Mouse (Mus musculus) intestine, embryonic 15.5 days (tissue): Measurements from ENCODE around the gene Olfr131. TPM values are rescaled to one million over a fixed set of nuclear protein-coding genes. Genes with fewer than 3 reads are reported as not detected.
"Not testable (repeated sequence)": the region's sequence is repeated elsewhere in the genome, so short reads cannot be mapped to it uniquely, and the experiment has no call there.

ENCODE experiments used
- ATAC-seq: fragments of 200-750 bp; cut with Nextera tagmentation; 2 replicates; pipeline ENCODE4 v1.8.0; 2017; ENCODE audit warnings: moderate TSS enrichment, moderate library complexity
- H3K27ac ChIP-seq: fragments of 300-500 bp; sonication (generic); 2 replicates; pipeline ENCODE4 v1.5.1; 2015; ENCODE audit warnings: mild to moderate bottlenecking, inconsistent platforms
- H3K27me3 ChIP-seq: fragments of 300-500 bp; sonication (generic); replicated peaks from 2 replicates; pipeline ENCODE4 v1.6.1; 2015; ENCODE audit warnings: inconsistent platforms
- H3K36me3 ChIP-seq: fragments of 300-500 bp; sonication (generic); 2 replicates; pipeline ENCODE4 v1.6.1; 2015; ENCODE audit warnings: inconsistent platforms
- H3K4me1 ChIP-seq: fragments of 300-500 bp; sonication (generic); replicated peaks from 2 replicates; pipeline ENCODE4 v1.6.1; 2015; ENCODE audit warnings: inconsistent platforms
- H3K4me2 ChIP-seq: fragments of 300-500 bp; sonication (generic); replicated peaks from 2 replicates; pipeline ENCODE4 v1.6.1; 2015; ENCODE audit warnings: mild to moderate bottlenecking, inconsistent platforms
- H3K4me3 ChIP-seq: fragments of 300-500 bp; sonication (generic); replicated peaks from 2 replicates; pipeline ENCODE4 v1.5.1; 2015; ENCODE audit warnings: inconsistent platforms
- H3K9ac ChIP-seq: fragments of 300-500 bp; sonication (generic); 2 replicates; pipeline ENCODE4 v1.6.1; 2015; ENCODE audit warnings: inconsistent platforms
- H3K9me3 ChIP-seq: fragments of 300-500 bp; sonication (generic); 2 replicates; pipeline ENCODE4 v1.6.1; 2016; ENCODE audit warnings: inconsistent platforms
- whole genome bisulfite sequencing: fragments of 180-500 bp; shearing (Covaris S2); methylation state at CpG from one replicate; pipeline ENCODE4 v1.1.7; 2015; 5-methylcytosine and 5-hydroxymethylcytosine counted together
- polyA plus RNA-seq: library from polyadenylated mRNA; unstranded; fragments of >200 nt; fragmentation: Nextera tagmentation; extraction: Ambion mirVana; gene quantifications from 2 replicates; pipeline ENCODE4 v1.2.1, GENCODE M21; 2015

Olfr131 gene
- polyA plus RNA-seq, result not detected in 2 replicates

DNA sequence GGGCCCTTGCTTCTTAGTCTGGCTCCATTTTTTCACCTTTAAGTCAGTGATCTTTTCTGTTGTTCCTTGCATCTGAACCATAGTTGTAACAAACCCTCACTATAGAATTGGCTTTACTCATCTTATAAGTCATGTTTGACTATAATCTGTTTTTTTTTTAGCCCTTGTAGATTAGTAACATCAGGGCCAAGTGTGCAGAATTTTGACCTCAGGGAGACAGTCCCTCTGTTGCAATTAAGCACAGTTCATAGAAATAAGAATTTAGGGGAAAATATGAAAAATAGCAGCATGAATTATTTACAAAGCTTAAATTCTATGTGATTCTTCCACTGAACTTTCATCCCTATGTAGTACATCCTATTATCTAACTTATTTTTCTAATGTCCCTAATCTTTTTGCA lies at the start of gene Olfr131:
Gene Olfr131, minus strand, starts transcription at position 101 of the 400 bp plus-strand sequence.
- H3K36me3 ChIP-seq, result no peaks in the 10 kb centered on the region
- no peak for ATAC-seq
- H3K4me1 ChIP-seq, result no peaks in the 10 kb centered on the region
- H3K4me2 ChIP-seq, result no peak within 1 kb of the TSS
- H3K27me3 ChIP-seq, result no peaks in the 10 kb centered on the region
- no peak within 1 kb of the TSS for H3K27ac ChIP-seq
- no peaks in the 10 kb centered on the region for H3K9me3 ChIP-seq
- no peak within 1 kb of the TSS for H3K4me3 ChIP-seq
- no peak within 1 kb of the TSS for H3K9ac ChIP-seq

GRCm38 (mm10) chr17:38134426-38134825 lies 45.9 kb upstream of the Olfr131 start, which contains the start of gene Olfr132:
TSS of gene Olfr132 (minus strand) at chr17:38134526.
- H3K4me2 ChIP-seq, result no peak within 1 kb of the TSS
- no peak for ATAC-seq
- WGBS, result 76% methylated on average over 1 of the region's 1 CpGs

GRCm38 (mm10) chr17:38125371-38125770 lies 36.9 kb upstream of the Olfr131 start:
- H3K36me3 ChIP-seq, H3K4me2 ChIP-seq, H3K4me3 ChIP-seq, H3K4me1 ChIP-seq, H3K27ac ChIP-seq, H3K27me3 ChIP-seq, ATAC-seq, H3K9ac ChIP-seq, H3K9me3 ChIP-seq: not testable (repeated sequence)
- WGBS, result 67% methylated on average over 3 of the region's 3 CpGs

More at GRCm38 (mm10) chr17:38134426-38134825, 45.9 kb upstream of the Olfr131 start, which contains the start of gene Olfr132:
- no peak within 1 kb of the TSS for H3K9ac ChIP-seq
- H3K4me1 ChIP-seq, result no peaks in the 10 kb centered on the region
- H3K27me3 ChIP-seq, result no peaks in the 10 kb centered on the region
- H3K27ac ChIP-seq, result no peak within 1 kb of the TSS
- no peaks in the 10 kb centered on the region for H3K36me3 ChIP-seq
- no peak within 1 kb of the TSS for H3K4me3 ChIP-seq
- no peaks in the 10 kb centered on the region for H3K9me3 ChIP-seq

GRCm38 (mm10) chr17:38124199-38124598 lies 35.7 kb upstream of the Olfr131 start:
- not testable (repeated sequence) for H3K9me3 ChIP-seq, H3K36me3 ChIP-seq, H3K27ac ChIP-seq, H3K27me3 ChIP-seq, H3K4me1 ChIP-seq, H3K4me3 ChIP-seq, ATAC-seq, H3K9ac ChIP-seq, H3K4me2 ChIP-seq
- WGBS, result 89% methylated on average over 1 of the region's 1 CpGs

DNA sequence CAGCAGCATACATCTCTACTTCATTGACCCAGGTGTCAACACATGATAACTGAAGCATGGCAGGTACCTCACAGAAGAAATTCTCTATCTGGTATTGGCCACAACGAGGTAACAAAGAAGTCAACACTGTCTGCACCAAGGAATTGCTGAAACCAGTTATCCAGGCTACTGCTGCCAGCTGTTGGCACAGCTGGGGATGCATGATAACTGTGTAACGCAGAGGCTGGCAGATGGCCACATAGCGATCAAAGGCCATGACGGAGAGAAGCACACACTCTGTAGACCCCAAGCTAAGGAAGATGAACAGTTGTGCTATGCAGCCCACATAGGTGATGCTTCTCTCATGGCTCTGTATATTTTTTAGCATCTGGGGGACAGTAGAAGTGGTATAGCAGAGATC lies 6.1 kb downstream of the Olfr131 start:
- no peaks in the 10 kb centered on the region for H3K27me3 ChIP-seq
- no peaks in the 10 kb centered on the region for H3K4me1 ChIP-seq
- no peak overlapping the region for H3K4me2 ChIP-seq
- no peaks in the 10 kb centered on the region for H3K9me3 ChIP-seq
- H3K36me3 ChIP-seq, result no peaks in the 10 kb centered on the region
- H3K27ac ChIP-seq, result no peak overlapping the region
- no peak overlapping the region for H3K4me3 ChIP-seq
- ATAC-seq, result no peak
- 88% methylated on average over 4 of the region's 4 CpGs for WGBS
- H3K9ac ChIP-seq, result no peak overlapping the region

- Histone ChIP-seq H3K27me3 (no peaks in the 10 kb centered on the region), H3K27ac (no peak within 1 kb of the TSS), H3K36me3 (no peaks in the 10 kb centered on the region), H3K4me2 (no peak within 1 kb of the TSS), H3K9ac (no peak within 1 kb of the TSS), H3K4me1 (no peaks in the 10 kb centered on the region), H3K4me3 (no peak within 1 kb of the TSS), H3K9me3 (no peaks in the 10 kb centered on the region)
- WGBS, result 73% methylated on average over 1 of the region's 1 CpGs
- no peak for ATAC-seq
These were observed 24.9 kb downstream of the Olfr131 start, which contains the start of gene Olfr130 for GRCm38 (mm10) chr17:38063621-38064020. TSS of gene Olfr130 (plus strand) at chr17:38063921.

DNA sequence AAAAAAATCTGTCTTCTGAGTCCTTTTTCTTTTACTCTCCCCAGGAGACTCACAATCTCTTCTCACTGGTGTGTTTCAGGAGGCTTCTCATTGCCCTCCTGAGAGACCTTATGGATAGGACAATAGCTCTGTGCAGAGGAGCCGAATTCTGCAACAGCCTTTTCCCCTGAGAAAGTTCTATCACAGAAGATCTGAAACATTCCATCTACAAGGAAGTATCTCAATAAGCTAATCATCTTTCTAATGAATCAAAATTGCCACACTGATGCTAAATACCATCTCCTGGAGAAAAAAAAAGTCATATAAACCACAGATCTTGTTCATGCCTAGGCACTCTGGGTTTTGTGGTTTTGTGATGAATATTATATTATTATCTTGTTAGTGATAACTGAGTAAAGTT lies 28.5 kb downstream of the Olfr131 start, which contains the start of gene Olfr129:
Gene Olfr129, minus strand, starts transcription at position 101 of the 400 bp plus-strand sequence.
- no peak for ATAC-seq
- H3K4me3 ChIP-seq, result no peak within 1 kb of the TSS
- H3K9me3 ChIP-seq, result no peaks in the 10 kb centered on the region
- H3K9ac ChIP-seq, result no peak within 1 kb of the TSS
- H3K36me3 ChIP-seq, result no peaks in the 10 kb centered on the region
- WGBS, result 74% methylated on average over 1 of the region's 1 CpGs
- H3K4me1 ChIP-seq, result no peaks in the 10 kb centered on the region
- no peaks in the 10 kb centered on the region for H3K27me3 ChIP-seq
- H3K27ac ChIP-seq, result no peak within 1 kb of the TSS
- no peak within 1 kb of the TSS for H3K4me2 ChIP-seq

Other genes with a start within 250 kb of the Olfr131 start
- gene Olfr126, start 241.2 kb downstream of the Olfr131 start, polyA plus RNA-seq, result not detected in 2 replicates
- not detected in 2 replicates for gene Olfr127, start 188.3 kb downstream of the Olfr131 start, polyA plus RNA-seq
- gene Olfr128, start 168.1 kb downstream of the Olfr131 start, polyA plus RNA-seq, result not detected in 2 replicates
- not detected in 2 replicates for gene Olfr761, start 135.6 kb downstream of the Olfr131 start, polyA plus RNA-seq
- not detected in 2 replicates for gene Olfr129, start 28.6 kb downstream of the Olfr131 start, polyA plus RNA-seq
- not detected in 2 replicates for gene Olfr130, start 24.8 kb downstream of the Olfr131 start, polyA plus RNA-seq
- gene Olfr132, start 45.8 kb upstream of the Olfr131 start, polyA plus RNA-seq, result not detected in 2 replicates
- gene Olfr133, start 56.6 kb upstream of the Olfr131 start, polyA plus RNA-seq, result not detected in 2 replicates
- gene Olfr134, start 82.7 kb upstream of the Olfr131 start, polyA plus RNA-seq, result not detected in 2 replicates
- not detected in 2 replicates for gene Olfr135, start 115.6 kb upstream of the Olfr131 start, polyA plus RNA-seq
- gene Olfr138, start 172.3 kb upstream of the Olfr131 start, polyA plus RNA-seq, result not detected in 2 replicates
- gene Olfr137, start 218.9 kb upstream of the Olfr131 start, polyA plus RNA-seq, result not detected in 2 replicates
- not detected in 2 replicates for gene Olfr136, start 241.1 kb upstream of the Olfr131 start, polyA plus RNA-seq